Mouse (Mus musculus): Measurements from ENCODE around the gene Tox3. TPM values are rescaled to one million over a fixed set of nuclear protein-coding genes. Genes with fewer than 3 reads are reported as not detected.

The Tox3 gene
- not detected in 2 replicates for polyA plus RNA-seq (2012; ENCODE audit: low replicate concordance)

DNA sequence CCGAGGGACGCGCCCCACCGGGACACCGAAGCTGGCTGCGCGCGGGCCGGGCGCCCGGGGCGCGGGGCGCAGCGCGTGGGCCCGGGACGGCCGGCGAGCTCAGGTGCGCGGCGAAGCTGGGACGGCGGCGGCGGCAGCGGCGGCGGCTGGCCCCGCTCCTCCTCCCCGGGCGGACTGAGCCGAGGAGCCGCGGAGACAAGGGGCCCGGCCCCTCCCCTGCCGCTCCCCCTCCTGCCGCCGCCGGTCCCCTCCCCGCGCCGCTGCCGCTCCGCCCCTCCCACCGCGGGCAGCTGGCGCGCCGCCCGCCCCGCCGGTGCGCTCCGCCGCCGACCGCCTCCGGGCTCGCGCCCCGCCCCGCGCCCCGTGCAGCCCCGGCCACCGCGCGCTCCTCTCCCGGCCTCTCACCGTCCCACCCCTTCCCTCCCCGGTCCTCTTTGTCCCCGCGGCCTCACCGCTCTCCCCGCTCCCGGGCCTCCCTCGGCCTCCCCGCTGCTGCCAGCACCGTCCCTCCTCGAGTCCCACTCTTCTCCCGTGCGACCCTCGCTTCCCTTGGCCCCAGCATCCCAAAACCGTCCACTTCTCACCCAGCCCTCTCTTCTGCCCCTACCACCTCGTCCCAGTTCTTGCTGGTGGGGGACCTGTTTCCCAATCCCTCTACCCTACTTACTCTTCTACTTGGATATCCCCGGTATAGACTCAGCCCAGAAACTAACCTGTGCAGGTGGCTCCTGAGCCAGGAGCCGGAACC lies at the start of gene Tox3:
Gene Tox3 (minus strand): TSS at position 166 of the 748 bp plus-strand sequence.

